Mouse (Mus musculus) thymus, adult 2 months (tissue): ENCODE results near the gene Ctps. TPM values are rescaled to one million over a fixed set of nuclear protein-coding genes. Genes with fewer than 3 reads are reported as not detected.

Source experiments
- DNase-seq: peaks from one replicate; pipeline ENCODE4 v3.0.0; 2021
- H3K27ac ChIP-seq: fragments of 200-500 bp; 2 replicates; pipeline ENCODE4 v1.5.1; 2012; ENCODE audit warnings: low read length, control low read depth; ENCODE audit not compliant: control insufficient read depth, insufficient read depth
- H3K27me3 ChIP-seq: fragments of 200-500 bp; 2 replicates; pipeline ENCODE4 v1.6.1; 2012; ENCODE audit warnings: mild to moderate bottlenecking, low read length, moderate library complexity, mixed read lengths; ENCODE audit not compliant: control insufficient read depth, insufficient read depth
- H3K36me3 ChIP-seq: fragments of 200-500 bp; 2 replicates; pipeline ENCODE4 v1.6.1; 2012; ENCODE audit warnings: mild to moderate bottlenecking, low read length, moderate library complexity; ENCODE audit not compliant: control insufficient read depth, insufficient read depth
- H3K4me1 ChIP-seq: fragments of 200-500 bp; replicated peaks from 2 replicates; pipeline ENCODE4 v1.6.1; 2012; ENCODE audit warnings: low read length; ENCODE audit not compliant: control insufficient read depth, insufficient read depth
- H3K4me3 ChIP-seq: fragments of 200-500 bp; 2 replicates; pipeline ENCODE4 v1.5.1; 2012; ENCODE audit warnings: mild to moderate bottlenecking, low read length, control low read depth, moderate library complexity; ENCODE audit not compliant: control insufficient read depth, insufficient read depth
- CTCF ChIP-seq: fragments of 200-500 bp; IDR thresholded peaks from 2 replicates; pipeline ENCODE4 v1.5.1; 2012; ENCODE audit warnings: mild to moderate bottlenecking, control low read depth, low read length, moderate library complexity, borderline replicate concordance; ENCODE audit not compliant: control insufficient read depth, poor library complexity, insufficient read depth; ENCODE audit errors: extremely low read depth
- POLR2A ChIP-seq: fragments of 200-500 bp; IDR thresholded peaks from 2 replicates; pipeline ENCODE4 v1.6.1; 2012; ENCODE audit warnings: mild to moderate bottlenecking, low read length, control low read depth, moderate library complexity; ENCODE audit not compliant: control insufficient read depth, poor library complexity, insufficient read depth; ENCODE audit errors: extremely low read depth
- WGBS: fragments of 180-500 bp; shearing (Covaris S2); methylation state at CpG from one replicate; pipeline ENCODE4 v1.1.7; 2018; 5-methylcytosine and 5-hydroxymethylcytosine counted together
- polyA plus RNA-seq: library from polyadenylated mRNA; depleted of rRNA; stranded (reverse); fragments of >200 nt; gene quantifications from 2 replicates; pipeline ENCODE4 v1.2.3, GENCODE M21; 2012

Gene Ctps
- polyA plus RNA-seq, 1 experiment: 13.8 TPM

DNA sequence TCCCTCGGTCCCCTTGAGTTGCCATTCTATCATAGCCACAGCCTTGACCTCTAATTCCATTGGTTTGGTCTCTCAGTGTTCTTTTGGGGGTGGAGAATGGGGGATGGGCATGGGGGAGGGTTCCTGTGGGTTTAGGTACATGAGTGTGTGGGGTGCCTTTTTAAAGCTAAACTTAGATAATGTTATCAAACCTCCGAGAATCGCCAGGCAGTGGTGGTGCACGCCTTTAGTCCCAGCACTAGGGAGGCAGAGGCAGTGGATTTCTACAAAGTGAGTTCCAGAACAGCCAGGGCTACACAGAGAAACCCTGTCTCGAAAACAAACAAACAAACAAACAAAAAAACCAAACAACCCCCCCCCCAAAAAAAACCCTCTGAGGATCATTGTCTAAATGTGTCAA, 10.8 kb upstream of the Ctps start:
- H3K4me3 ChIP-seq: no peak overlapping the region
- H3K4me1 ChIP-seq: no peaks in the 10 kb centered on the region
- H3K27ac ChIP-seq: no peak overlapping the region
- 77% methylated on average over 5 of the region's 5 CpGs for WGBS
- no peaks in the 10 kb centered on the region for H3K36me3 ChIP-seq
- no peak for DNase-seq
- TF ChIP-seq POLR2A: no peak
- no peak for TF ChIP-seq CTCF
- no peaks in the 10 kb centered on the region for H3K27me3 ChIP-seq

DNA sequence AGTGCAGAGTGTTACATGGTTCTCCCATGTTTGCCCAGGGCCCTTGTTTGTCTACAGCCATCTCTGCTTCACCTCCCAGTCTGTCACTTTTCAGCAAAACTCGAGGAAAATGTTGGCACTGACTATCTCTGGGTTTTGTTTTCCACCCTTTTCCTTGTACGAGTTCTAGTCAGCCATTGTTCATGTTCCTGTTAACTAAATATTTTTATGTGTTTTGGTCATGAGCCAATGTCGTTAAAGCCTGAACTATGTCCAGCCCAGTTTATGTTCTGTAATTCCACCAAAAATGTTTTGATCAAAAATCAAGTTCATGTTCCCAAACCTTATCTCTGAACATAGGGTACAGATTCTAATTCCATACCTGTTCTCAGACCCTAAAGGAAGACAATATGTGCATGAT, 1.6 kb upstream of the Ctps start:
- Histone ChIP-seq H3K27me3 (no peaks in the 10 kb centered on the region), H3K4me3 (no peak overlapping the region), H3K36me3 (no peaks in the 10 kb centered on the region), H3K4me1 (peaks cover 12% of the 10 kb centered on the region), H3K27ac (no peak overlapping the region)
- WGBS: 88% methylated on average over 3 of the region's 3 CpGs
- DNase-seq: no peak
- TF ChIP-seq CTCF (no peak), POLR2A (no peak)

DNA sequence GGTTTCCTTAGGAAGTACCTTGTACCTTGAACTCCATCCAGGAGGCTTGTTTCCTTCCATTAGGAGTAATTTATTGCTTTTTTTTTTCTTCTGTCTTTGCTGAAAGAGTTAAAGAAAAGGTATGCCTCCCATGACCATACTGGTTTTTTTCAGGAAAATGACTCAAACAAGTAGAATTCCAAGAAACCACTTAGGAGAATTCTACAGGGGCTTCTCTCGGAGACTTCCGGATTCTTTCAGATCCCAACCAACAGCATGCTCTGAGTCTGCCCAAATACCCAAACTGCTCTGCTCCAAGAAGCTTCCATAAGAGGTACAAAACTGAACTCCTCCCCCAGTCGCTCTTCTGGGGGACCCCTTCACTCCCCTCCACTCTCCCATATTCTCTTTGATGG, 991 bp upstream of the Ctps start:
- TF ChIP-seq POLR2A (no peak), CTCF (no peak)
- H3K27ac ChIP-seq: no peak overlapping the region
- H3K27me3 ChIP-seq: no peaks in the 10 kb centered on the region
- no peaks in the 10 kb centered on the region for H3K36me3 ChIP-seq
- peaks cover 12% of the 10 kb centered on the region for H3K4me1 ChIP-seq
- no peak for DNase-seq
- WGBS: 86% methylated on average over 3 of the region's 3 CpGs
- no peak overlapping the region for H3K4me3 ChIP-seq

DNA sequence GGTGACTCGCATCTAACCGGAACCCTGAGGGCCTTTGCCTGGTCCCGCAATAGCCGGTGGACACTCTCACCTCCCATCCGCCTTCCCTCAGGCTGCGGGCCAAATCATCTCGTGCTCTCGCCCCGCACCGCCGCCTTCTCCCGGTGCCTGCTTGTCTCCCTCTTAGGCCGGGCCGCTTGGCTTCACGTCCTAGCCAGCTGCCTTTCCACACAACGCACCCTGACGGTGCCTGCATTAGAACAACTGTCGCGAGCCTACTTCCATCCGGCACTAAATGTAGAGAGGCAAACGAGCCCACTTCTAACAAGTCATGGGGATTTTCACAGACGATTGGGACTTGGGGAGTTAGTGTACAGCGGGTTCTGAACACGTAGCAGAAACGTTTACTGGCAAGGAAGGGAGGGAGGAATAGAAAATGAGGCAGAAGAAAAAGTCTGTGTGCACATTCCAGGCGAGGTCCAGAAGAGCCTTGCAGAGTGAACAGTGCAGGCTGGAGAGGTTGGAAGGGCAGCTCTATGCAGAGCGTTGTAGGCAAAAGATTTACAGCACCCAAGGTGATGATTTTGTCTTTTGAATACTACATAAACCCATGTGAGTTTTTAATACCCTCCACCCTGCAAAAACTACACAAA, 478 bp upstream of the Ctps start:
- Histone ChIP-seq H3K4me1 (peaks cover 12% of the 10 kb centered on the region), H3K36me3 (no peaks in the 10 kb centered on the region), H3K27me3 (no peaks in the 10 kb centered on the region), H3K27ac (peak overlapping the region; percentile 9; the same call in 1 of the 2 replicates), H3K4me3 (peak overlapping the region; percentile 78)
- TF ChIP-seq CTCF (no peak), POLR2A (no peak)
- WGBS: 2% methylated on average over 27 of the region's 27 CpGs
- DNase-seq: no peak

DNA sequence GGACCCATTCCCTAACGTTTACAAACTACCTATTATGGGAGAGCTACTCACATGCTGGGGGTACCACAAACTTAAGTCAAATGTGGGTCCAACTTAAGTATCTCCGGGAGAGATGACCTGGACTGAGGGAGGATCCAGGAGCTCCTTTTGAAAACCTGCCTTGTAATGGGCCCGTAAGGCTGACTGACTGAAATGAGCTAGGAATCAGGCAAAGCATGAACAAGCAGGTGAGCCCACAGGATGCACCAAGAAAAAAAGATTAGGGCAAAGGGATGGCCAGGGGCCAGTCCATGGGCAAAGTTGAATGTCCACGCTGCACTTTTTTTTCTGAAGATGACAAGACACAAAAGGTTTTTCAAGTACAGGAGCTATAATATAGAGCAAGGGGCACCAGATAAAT, 1.1 kb downstream of the Ctps start:
- DNase-seq: no peak
- Histone ChIP-seq H3K27me3 (no peaks in the 10 kb centered on the region), H3K36me3 (0 out of 2 replicates have a peak, but pooled peaks cover 3% of the 10 kb centered on the region), H3K4me1 (peaks cover 12% of the 10 kb centered on the region), H3K27ac (no peak overlapping the region), H3K4me3 (peak overlapping the region; percentile 78)
- TF ChIP-seq CTCF: no peak
- TF ChIP-seq POLR2A: no peak
- 9% methylated on average over 4 of the region's 4 CpGs for WGBS

DNA sequence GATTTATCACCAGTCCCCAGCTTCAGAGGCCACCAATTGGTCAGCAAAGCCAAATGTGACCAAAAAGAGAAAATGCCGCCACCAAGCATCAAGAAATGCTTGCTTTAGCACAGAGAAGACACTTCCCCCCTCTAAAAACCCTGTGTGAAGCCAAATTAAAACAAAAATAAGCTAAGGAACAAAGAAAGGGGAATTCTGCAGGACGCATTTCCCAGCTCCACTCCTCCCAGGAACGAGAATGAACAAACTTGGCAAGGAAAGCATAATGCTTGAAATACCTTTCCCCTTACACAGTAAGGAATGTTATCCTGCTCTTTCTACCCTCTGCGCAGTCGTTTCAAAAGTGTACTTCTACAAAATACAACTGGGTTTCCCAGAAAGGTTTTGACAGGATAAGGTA, 2.1 kb downstream of the Ctps start:
- Histone ChIP-seq H3K4me3 (no peak overlapping the region), H3K4me1 (peaks cover 12% of the 10 kb centered on the region), H3K36me3 (peaks cover 4% of the 10 kb centered on the region; the same call in 1 of the 2 replicates), H3K27me3 (no peaks in the 10 kb centered on the region), H3K27ac (no peak overlapping the region)
- WGBS: 91% methylated on average over 5 of the region's 5 CpGs
- DNase-seq: no peak
- TF ChIP-seq CTCF (no peak), POLR2A (no peak)

DNA sequence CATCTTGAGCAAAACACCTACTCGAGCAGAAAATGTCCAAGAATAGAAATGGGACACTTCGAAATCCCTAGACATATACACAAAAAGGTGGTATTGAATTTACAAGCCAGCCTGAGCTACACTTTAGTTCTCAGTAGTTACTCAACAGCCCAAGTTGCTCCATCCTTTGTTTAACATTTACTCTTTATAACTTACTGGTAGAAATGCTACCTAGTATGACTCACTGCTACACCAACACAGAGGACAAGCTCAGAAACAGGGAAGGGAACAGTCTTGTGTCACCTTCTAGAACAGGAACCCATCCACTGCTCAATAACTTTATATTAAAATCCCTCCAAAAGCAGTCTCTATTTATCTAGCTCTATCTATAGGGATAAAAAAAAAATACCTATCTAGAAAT, 4.3 kb downstream of the Ctps start:
- WGBS: 90% methylated on average over 2 of the region's 2 CpGs
- DNase-seq: no peak
- Histone ChIP-seq H3K36me3 (peaks cover 4% of the 10 kb centered on the region; the same call in 1 of the 2 replicates), H3K27me3 (no peaks in the 10 kb centered on the region), H3K4me1 (peaks cover 7% of the 10 kb centered on the region), H3K27ac (no peak overlapping the region), H3K4me3 (no peak overlapping the region)
- TF ChIP-seq CTCF: no peak
- no peak for TF ChIP-seq POLR2A
